Mouse (Mus musculus) CH12.LX (cell line): ENCODE measurements at regions not wholly inside any gene's neighbourhood (a gene's known extent, or its start where the extent isn't known, plus 50 kb on each side); places are given as distances from the start of the nearest gene placed in this dataset.

Experiments used
- DNase-seq: peaks from one replicate; pipeline ENCODE4 v3.0.0-alpha.2; 2013; ENCODE audit errors: extremely low read depth
- H3K27ac ChIP-seq: 2 replicates; pipeline ENCODE4 v1.5.1; 2012; ENCODE audit warnings: low read depth, mild to moderate bottlenecking, control low read depth, moderate library complexity; ENCODE audit not compliant: insufficient read depth
- H3K27me3 ChIP-seq: replicated peaks from 2 replicates; pipeline ENCODE3; 2012; ENCODE audit warnings: inconsistent platforms
- H3K36me3 ChIP-seq, 2 experiments: replicated peaks in 1 of 2; 2 replicates each; pipeline versions ENCODE3 to v1.6.1; 2012; ENCODE audit warnings: inconsistent platforms in 1 of 2, low read length in 1 of 2, mild to moderate bottlenecking in 1 of 2, mixed read lengths in 1 of 2, moderate library complexity in 1 of 2; ENCODE audit not compliant: control insufficient read depth in 1 of 2, insufficient read depth in 1 of 2
- H3K4me1 ChIP-seq, 2 experiments: 2 replicates each; pipeline ENCODE4 v1.6.1; 2012; ENCODE audit warnings: inconsistent platforms in 1 of 2, moderate library complexity in 1 of 2; ENCODE audit not compliant: insufficient read depth in 2 of 2, control insufficient read depth in 1 of 2
- H3K4me2 ChIP-seq: 2 replicates; pipeline ENCODE4 v1.6.1; 2012; ENCODE audit warnings: low read depth, mild to moderate bottlenecking, control low read depth; ENCODE audit not compliant: poor library complexity, insufficient read depth, severe bottlenecking
- H3K4me3 ChIP-seq, 3 experiments: fragments of 150-350 bp in 1 of 3; sonication (generic) in 1 of 3; replicated peaks in 1 of 3; 2 replicates each; pipeline versions ENCODE3 to v1.5.1; 2011 to 2012; ENCODE audit warnings: low read depth in 2 of 3, low read length in 2 of 3, mild to moderate bottlenecking in 2 of 3, moderate library complexity in 2 of 3, control low read depth in 1 of 3, improper control_type of control experiment in 1 of 3, inconsistent platforms in 1 of 3, mixed read lengths in 1 of 3; ENCODE audit not compliant: poor library complexity in 1 of 3
- H3K79me2 ChIP-seq: replicated peaks from 2 replicates; pipeline ENCODE4 v1.6.1; 2012; ENCODE audit warnings: mild to moderate bottlenecking, moderate library complexity; ENCODE audit not compliant: control insufficient read depth, poor library complexity, insufficient read depth, severe bottlenecking; ENCODE audit errors: extremely low read depth
- H3K9ac ChIP-seq: 2 replicates; pipeline ENCODE4 v1.6.1; 2012; ENCODE audit warnings: low read depth, mild to moderate bottlenecking, control low read depth, moderate library complexity; ENCODE audit not compliant: insufficient read depth
- H3K9me3 ChIP-seq: replicated peaks from 2 replicates; pipeline ENCODE3; 2012; ENCODE audit warnings: low read length, inconsistent platforms, mixed read lengths
- CHD1 ChIP-seq: IDR thresholded peaks from 2 replicates; pipeline ENCODE4 v1.6.1; 2012; ENCODE audit warnings: low read depth, low read length, improper control_type of control experiment, inconsistent platforms
- E2F4 ChIP-seq: IDR thresholded peaks from 2 replicates; pipeline ENCODE4 v1.6.1; 2011; ENCODE audit warnings: low read depth, low read length, improper control_type of control experiment; ENCODE audit not compliant: insufficient replicate concordance
- ELF1 ChIP-seq: IDR thresholded peaks from 2 replicates; pipeline ENCODE4 v1.6.1; 2014; ENCODE audit warnings: low read depth, mild to moderate bottlenecking, inconsistent platforms, low read length, improper control_type of control experiment
- EP300 ChIP-seq: IDR thresholded peaks from 2 replicates; pipeline ENCODE4 v1.6.1; 2011; ENCODE audit warnings: low read length, improper control_type of control experiment
- ETS1 ChIP-seq: conservative IDR thresholded peaks from 2 replicates; pipeline ENCODE4 v1.6.1; 2012; ENCODE audit warnings: low read depth, mild to moderate bottlenecking, inconsistent platforms, low read length, improper control_type of control experiment, moderate library complexity
- HCFC1 ChIP-seq: IDR thresholded peaks from 2 replicates; pipeline ENCODE4 v1.6.1; 2012; ENCODE audit warnings: low read depth, mild to moderate bottlenecking, inconsistent platforms, low read length, improper control_type of control experiment
- IRF4 ChIP-seq: IDR thresholded peaks from 2 replicates; pipeline ENCODE4 v1.6.1; 2014; ENCODE audit warnings: low read depth, mild to moderate bottlenecking, inconsistent platforms, low read length, improper control_type of control experiment
- JUN ChIP-seq: IDR thresholded peaks from 2 replicates; pipeline ENCODE4 v1.6.1; 2011; ENCODE audit warnings: low read depth, mild to moderate bottlenecking, low read length, improper control_type of control experiment, moderate library complexity; ENCODE audit not compliant: insufficient read depth
- MAFK ChIP-seq: IDR thresholded peaks from 2 replicates; pipeline ENCODE4 v1.6.1; 2011; ENCODE audit warnings: low read length, improper control_type of control experiment; ENCODE audit not compliant: insufficient replicate concordance
- MAX ChIP-seq: IDR thresholded peaks from 2 replicates; pipeline ENCODE4 v1.6.1; 2011; ENCODE audit warnings: low read length, improper control_type of control experiment
- MEF2A ChIP-seq: IDR thresholded peaks from 2 replicates; pipeline ENCODE4 v1.6.1; 2014; ENCODE audit warnings: low read depth, mild to moderate bottlenecking, inconsistent platforms, low read length, improper control_type of control experiment, borderline replicate concordance
- NELFE ChIP-seq: IDR thresholded peaks from 2 replicates; pipeline ENCODE4 v1.6.1; 2011; ENCODE audit warnings: low read depth, low read length, improper control_type of control experiment
- NRF1 ChIP-seq: IDR thresholded peaks from 2 replicates; pipeline ENCODE4 v1.6.1; 2014; ENCODE audit warnings: low read depth, mild to moderate bottlenecking, inconsistent platforms, low read length, improper control_type of control experiment, moderate library complexity
- POLR2AphosphoS2 ChIP-seq: IDR thresholded peaks from 2 replicates; pipeline ENCODE4 v1.6.1; 2011; ENCODE audit warnings: low read depth, low read length, improper control_type of control experiment
- RCOR1 ChIP-seq: conservative IDR thresholded peaks from 2 replicates; pipeline ENCODE4 v1.6.1; 2012; ENCODE audit warnings: low read depth, mild to moderate bottlenecking, inconsistent platforms, low read length, improper control_type of control experiment
- USF1 ChIP-seq: IDR thresholded peaks from 2 replicates; pipeline ENCODE4 v1.6.1; 2014; ENCODE audit warnings: low read depth, mild to moderate bottlenecking, inconsistent platforms, low read length, improper control_type of control experiment
- ZKSCAN1 ChIP-seq: IDR thresholded peaks from 2 replicates; pipeline ENCODE4 v1.6.1; 2012; ENCODE audit warnings: low read depth, inconsistent platforms, low read length, improper control_type of control experiment, borderline replicate concordance
- ZMIZ1 ChIP-seq: IDR thresholded peaks from 2 replicates; pipeline ENCODE4 v1.6.1; 2012; ENCODE audit warnings: low read depth, mild to moderate bottlenecking, inconsistent platforms, low read length, improper control_type of control experiment
- dilution Hi-C: fragments of 300-500 bp; cut with MboI; formaldehyde crosslinking; loops from 2 replicates; pipeline ENCODE4 v1.14.3; 2020; ENCODE audit warnings: low sequenced_read_pairs; ENCODE audit not compliant: extremely low pct_unique_long_range_greater_than_20kb, extremely low pct_ligation_motif_present
- in situ Hi-C: fragments of 300-500 bp; cut with MboI; formaldehyde crosslinking; loops from 3 replicates; pipeline ENCODE4 v1.14.3; 2019; ENCODE audit warnings: low sequenced_read_pairs, low pct_ligation_motif_present, low pct_unique_long_range_greater_than_20kb, mixed read lengths

GRCm38 (mm10) chr8:8562268-8562667, 98.8 kb downstream of the Efnb2 start:
- Histone ChIP-seq H3K27ac (no peak overlapping the region), H3K4me1 (no peaks in the 10 kb centered on the region)
- DNase-seq, result no peak
- TF ChIP-seq EP300 (no peak), USF1 (no peak), JUN (no peak), MEF2A (no peak), ELF1 (no peak), IRF4 (no peak), CHD1 (no peak), MAFK (no peak), POLR2AphosphoS2 (no peak)
- TF ChIP-seq, all 38 proteins: peak for 0
- no peaks in the 10 kb centered on the region for H3K79me2 ChIP-seq
- H3K4me2 ChIP-seq, result no peak overlapping the region
- peaks cover 67% of the 10 kb centered on the region for H3K9me3 ChIP-seq
- no peak overlapping the region for H3K4me3 ChIP-seq
- no peak overlapping the region for H3K9ac ChIP-seq
- dilution Hi-C loops (no loop called here), in situ Hi-C loops (no loop called here)
- H3K36me3 ChIP-seq, result no peaks in the 10 kb centered on the region
- H3K27me3 ChIP-seq, result no peaks in the 10 kb centered on the region

GRCm38 (mm10) chr8:8558050-8558449, 103.0 kb downstream of the Efnb2 start:
- Histone ChIP-seq H3K27me3 (no peaks in the 10 kb centered on the region), H3K36me3 (no peaks in the 10 kb centered on the region), H3K9me3 (peaks cover 78% of the 10 kb centered on the region), H3K79me2 (no peaks in the 10 kb centered on the region), H3K4me3 (no peak overlapping the region), H3K27ac (no peak overlapping the region), H3K9ac (no peak overlapping the region), H3K4me1 (no peaks in the 10 kb centered on the region), H3K4me2 (no peak overlapping the region)
- DNase-seq, result no peak
- TF ChIP-seq MAX (no peak), ETS1 (no peak), HCFC1 (no peak), NELFE (no peak), ZMIZ1 (no peak)
- dilution Hi-C loops (no loop called here), in situ Hi-C loops (no loop called here)

DNA sequence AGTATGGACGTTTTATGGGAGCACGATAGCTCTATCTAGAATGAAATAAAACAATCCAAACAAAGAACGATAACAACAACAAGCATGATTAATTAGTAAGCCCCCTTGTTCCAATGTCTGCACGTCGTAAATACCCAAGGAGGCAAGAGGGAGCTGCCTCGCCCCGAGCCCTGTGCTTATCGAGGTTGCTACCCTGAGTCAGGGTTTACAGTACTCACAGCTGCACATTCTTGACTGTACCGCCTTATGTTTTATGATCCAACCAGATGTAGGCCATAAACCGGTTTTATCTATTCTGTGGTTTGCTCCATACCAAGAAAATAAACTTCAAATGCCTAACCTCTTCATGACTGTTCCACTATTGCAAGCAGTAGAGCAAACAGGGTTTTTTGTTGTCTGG, 104.9 kb downstream of the Efnb2 start:
- H3K79me2 ChIP-seq, result no peaks in the 10 kb centered on the region
- H3K36me3 ChIP-seq, result no peaks in the 10 kb centered on the region
- no peak overlapping the region for H3K4me2 ChIP-seq
- H3K4me1 ChIP-seq, result no peaks in the 10 kb centered on the region
- dilution Hi-C loops, result no loop called here
- no peak overlapping the region for H3K27ac ChIP-seq
- no peaks in the 10 kb centered on the region for H3K27me3 ChIP-seq
- no peak overlapping the region for H3K4me3 ChIP-seq
- no peak for DNase-seq
- no peak overlapping the region for H3K9ac ChIP-seq
- H3K9me3 ChIP-seq, result peaks cover 78% of the 10 kb centered on the region
- TF ChIP-seq MAFK (no peak), MEF2A (no peak), E2F4 (no peak), NRF1 (no peak), ZKSCAN1 (no peak), RCOR1 (no peak)
- in situ Hi-C loops, result no loop called here
